Mouse (Mus musculus) heart, embryonic 11.5 days (tissue): ENCODE measurements around the gene Des. TPM values are rescaled to one million over a fixed set of nuclear protein-coding genes. Genes with fewer than 3 reads are reported as not detected.

Experiments
- ATAC-seq: fragments of 200-750 bp; cut with Nextera tagmentation; replicated peaks from 2 replicates; pipeline ENCODE4 v1.8.0; 2017; ENCODE audit warnings: moderate library complexity; ENCODE audit not compliant: insufficient number of reproducible peaks, low FRiP score, low TSS enrichment
- H3K27ac ChIP-seq: fragments of 300-500 bp; sonication (generic); 2 replicates; pipeline ENCODE4 v1.5.1; 2014; ENCODE audit warnings: mild to moderate bottlenecking, low read depth, low read length
- H3K27me3 ChIP-seq: fragments of 300-500 bp; sonication (generic); 2 replicates; pipeline ENCODE4 v1.6.1; 2014; ENCODE audit warnings: mild to moderate bottlenecking, low read length, mixed read lengths; ENCODE audit not compliant: control insufficient read depth, insufficient read depth
- H3K36me3 ChIP-seq: fragments of 300-500 bp; sonication (generic); 2 replicates; pipeline ENCODE4 v1.6.1; 2014; ENCODE audit warnings: mild to moderate bottlenecking, low read length, moderate library complexity, mixed read lengths; ENCODE audit not compliant: control insufficient read depth, insufficient read depth
- H3K4me1 ChIP-seq: fragments of 300-500 bp; sonication (generic); 2 replicates; pipeline ENCODE4 v1.6.1; 2014; ENCODE audit warnings: low read length; ENCODE audit not compliant: control insufficient read depth, insufficient read depth
- H3K4me2 ChIP-seq: fragments of 300-500 bp; sonication (generic); 2 replicates; pipeline ENCODE4 v1.6.1; 2014; ENCODE audit warnings: mild to moderate bottlenecking, moderate library complexity
- H3K4me3 ChIP-seq: fragments of 300-500 bp; sonication (generic); 2 replicates; pipeline ENCODE4 v1.5.1; 2014; ENCODE audit warnings: low read depth, low read length
- H3K9ac ChIP-seq: fragments of 300-500 bp; sonication (generic); 2 replicates; pipeline ENCODE4 v1.6.1; 2014; ENCODE audit warnings: mild to moderate bottlenecking, low read depth, low read length, moderate library complexity
- H3K9me3 ChIP-seq: fragments of 300-500 bp; sonication (generic); replicated peaks from 2 replicates; pipeline ENCODE4 v1.6.1; 2016; ENCODE audit warnings: low read length; ENCODE audit not compliant: control insufficient read depth
- WGBS: fragments of 180-500 bp; shearing (Covaris S2); extraction: QIAGEN DNeasy Blood & Tissue Kit; methylation state at CpG from one replicate; pipeline ENCODE4 v1.1.7; 2014; ENCODE audit not compliant: insufficient replicate concordance; 5-methylcytosine and 5-hydroxymethylcytosine counted together
- polyA plus RNA-seq: library from polyadenylated mRNA; unstranded; fragments of >200 nt; fragmentation: Nextera tagmentation; extraction: Ambion mirVana; gene quantifications from 2 replicates; pipeline ENCODE4 v1.2.1, GENCODE M21; 2014

The Des gene
- polyA plus RNA-seq, 1 experiment from 2014 or later, result 428 TPM

DNA sequence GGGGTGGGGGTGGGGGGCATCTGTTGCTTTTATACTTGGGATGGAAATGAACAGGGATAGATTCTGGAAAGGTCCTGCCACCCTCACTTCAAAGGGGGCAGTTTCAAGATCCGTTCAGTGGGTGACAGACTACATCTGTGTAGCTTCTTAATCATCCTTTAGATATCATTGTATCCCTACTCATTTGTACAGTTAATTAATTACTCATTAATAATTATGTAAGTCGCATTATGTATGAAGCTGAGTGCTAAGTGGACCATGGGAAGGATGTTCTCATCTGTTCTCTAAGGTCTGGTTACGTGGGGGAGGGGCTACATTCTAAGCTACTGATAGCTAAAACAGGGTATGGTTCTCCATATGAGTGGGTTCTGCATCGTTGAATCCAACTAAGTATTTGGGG lies 41.4 kb upstream of the Des start:
- no peaks in the 10 kb centered on the region for H3K27me3 ChIP-seq
- H3K4me1 ChIP-seq, result peaks cover 7% of the 10 kb centered on the region; the same call in 1 of the 2 replicates
- 88% methylated on average over 4 of the region's 4 CpGs for WGBS
- no peak overlapping the region for H3K9ac ChIP-seq
- no peak for ATAC-seq
- H3K27ac ChIP-seq, result no peak overlapping the region
- H3K4me3 ChIP-seq, result no peak overlapping the region
- no peaks in the 10 kb centered on the region for H3K9me3 ChIP-seq
- H3K36me3 ChIP-seq, result peaks cover 9% of the 10 kb centered on the region
- no peak overlapping the region for H3K4me2 ChIP-seq

DNA sequence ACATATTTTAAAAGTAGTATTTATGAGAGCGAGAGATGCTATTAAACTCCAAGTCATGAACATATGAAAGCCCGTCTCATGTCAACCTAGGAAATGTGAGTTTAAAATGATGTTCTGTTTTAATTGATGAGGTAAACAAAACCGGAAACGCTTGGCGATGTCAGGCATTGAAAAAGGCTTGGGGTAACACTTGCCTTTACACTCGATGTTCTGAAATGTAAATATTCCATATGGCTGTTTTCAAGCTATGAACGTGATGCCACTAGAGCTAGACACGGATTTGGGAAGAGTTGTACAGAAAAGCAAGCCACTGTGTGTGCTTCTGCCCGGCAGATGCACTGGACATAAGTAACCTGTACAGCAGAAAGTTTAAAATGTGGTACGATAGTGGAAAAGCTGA lies 41.0 kb upstream of the Des start:
- no peaks in the 10 kb centered on the region for H3K27me3 ChIP-seq
- no peak overlapping the region for H3K4me2 ChIP-seq
- 81% methylated on average over 10 of the region's 10 CpGs for WGBS
- H3K9ac ChIP-seq, result no peak overlapping the region
- H3K9me3 ChIP-seq, result no peaks in the 10 kb centered on the region
- peaks cover 7% of the 10 kb centered on the region; the same call in 1 of the 2 replicates for H3K4me1 ChIP-seq
- H3K27ac ChIP-seq, result no peak overlapping the region
- peaks cover 6% of the 10 kb centered on the region for H3K36me3 ChIP-seq
- ATAC-seq, result no peak
- H3K4me3 ChIP-seq, result no peak overlapping the region

DNA sequence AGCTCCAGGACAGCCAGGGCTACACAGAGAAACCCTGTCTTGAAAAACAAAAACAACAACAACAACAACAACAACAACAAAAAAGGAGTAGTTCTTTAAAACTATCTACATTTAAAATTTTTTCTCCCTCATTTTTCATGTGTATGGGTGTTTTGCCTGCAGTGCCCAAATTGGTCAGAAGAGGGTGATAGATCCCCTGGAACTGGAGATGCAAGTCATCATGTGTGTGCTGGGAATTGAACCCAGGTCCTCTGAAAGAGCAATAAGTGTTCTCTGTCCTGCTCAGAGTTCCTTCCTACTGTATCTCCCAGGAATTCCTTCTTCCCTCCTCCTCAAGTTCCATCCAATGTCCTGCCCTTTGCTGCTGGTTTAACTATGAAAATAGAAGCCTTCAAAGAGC lies 32.7 kb upstream of the Des start:
- Histone ChIP-seq H3K9ac (no peak overlapping the region), H3K27ac (no peak overlapping the region), H3K36me3 (no peaks in the 10 kb centered on the region), H3K4me2 (no peak overlapping the region), H3K27me3 (no peaks in the 10 kb centered on the region), H3K4me3 (no peak overlapping the region), H3K4me1 (no peaks in the 10 kb centered on the region), H3K9me3 (no peaks in the 10 kb centered on the region)
- no peak for ATAC-seq

DNA sequence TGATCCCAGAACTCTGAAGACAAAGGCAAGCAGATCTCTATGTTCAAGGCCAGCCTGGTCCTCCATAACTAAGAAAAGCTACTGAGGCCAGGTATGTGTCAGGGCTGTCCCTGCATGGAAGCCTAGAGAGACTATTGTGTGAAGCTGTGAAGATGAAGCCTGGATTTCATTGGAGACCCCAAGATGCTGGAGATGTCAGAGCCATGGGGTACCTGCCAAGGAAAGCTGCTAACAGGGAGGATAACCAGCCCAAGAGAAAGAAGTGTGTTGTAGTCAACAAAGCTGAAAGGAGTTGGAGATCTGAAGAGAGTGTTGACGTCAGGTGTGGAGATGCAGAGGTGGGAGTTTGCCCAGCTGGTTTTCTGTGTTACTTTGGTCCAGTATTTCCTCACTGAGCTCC lies 28.9 kb upstream of the Des start:
- Histone ChIP-seq H3K4me1 (no peaks in the 10 kb centered on the region), H3K4me2 (no peak overlapping the region), H3K27me3 (no peaks in the 10 kb centered on the region), H3K27ac (no peak overlapping the region), H3K36me3 (no peaks in the 10 kb centered on the region), H3K9ac (no peak overlapping the region), H3K9me3 (no peaks in the 10 kb centered on the region), H3K4me3 (no peak overlapping the region)
- WGBS, result 81% methylated on average over 1 of the region's 1 CpGs
- no peak for ATAC-seq

DNA sequence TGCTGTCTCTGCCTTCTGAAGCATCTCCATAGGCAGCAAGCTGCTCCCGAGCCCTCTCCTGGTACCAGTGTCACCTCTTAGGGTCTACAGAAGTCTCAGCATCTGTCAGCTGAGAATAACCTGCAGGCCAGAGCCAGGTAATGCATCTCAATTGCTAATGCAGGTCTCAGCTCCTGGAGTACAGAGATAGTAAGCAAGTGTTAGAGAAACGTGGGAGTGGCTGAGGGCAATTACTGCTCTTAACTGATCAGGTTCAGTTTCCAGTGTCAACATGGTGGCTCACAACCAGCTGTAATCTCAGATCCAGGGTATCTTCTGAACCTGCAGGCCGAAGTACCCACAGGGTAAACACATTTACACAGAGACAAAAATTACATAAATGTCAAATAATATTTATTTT lies 23.7 kb upstream of the Des start:
- peaks cover 6% of the 10 kb centered on the region; the same call in 1 of the 2 replicates for H3K4me1 ChIP-seq
- no peak for ATAC-seq
- no peaks in the 10 kb centered on the region for H3K9me3 ChIP-seq
- H3K4me3 ChIP-seq, result no peak overlapping the region
- 55% methylated on average over 3 of the region's 3 CpGs for WGBS
- H3K36me3 ChIP-seq, result no peaks in the 10 kb centered on the region
- H3K27ac ChIP-seq, result no peak overlapping the region
- H3K4me2 ChIP-seq, result no peak overlapping the region
- H3K9ac ChIP-seq, result no peak overlapping the region
- 0 out of 2 replicates have a peak, but pooled peaks cover 3% of the 10 kb centered on the region for H3K27me3 ChIP-seq

DNA sequence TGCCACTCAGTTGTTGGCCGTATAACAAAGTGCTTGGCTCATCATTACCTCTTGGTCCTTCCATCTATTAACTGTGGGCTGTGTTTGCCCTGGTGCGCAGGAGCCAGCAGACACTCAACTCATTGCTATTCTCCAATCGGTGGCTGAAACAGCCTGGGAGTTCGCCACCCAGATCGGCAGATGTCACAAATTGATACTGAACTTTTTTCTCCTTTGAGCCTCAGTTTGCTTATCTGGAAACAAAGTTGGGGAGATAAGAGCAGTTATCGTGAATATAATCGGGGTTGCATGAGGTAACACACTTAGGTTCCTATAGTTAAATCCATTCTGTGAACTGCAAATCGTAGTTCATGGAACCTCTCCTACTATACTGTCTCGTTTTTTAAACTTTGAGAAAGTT lies 23.0 kb upstream of the Des start:
- no peak overlapping the region for H3K4me3 ChIP-seq
- peaks cover 4% of the 10 kb centered on the region; the same call in 1 of the 2 replicates for H3K27me3 ChIP-seq
- peaks cover 6% of the 10 kb centered on the region; the same call in 1 of the 2 replicates for H3K4me1 ChIP-seq
- no peak overlapping the region for H3K4me2 ChIP-seq
- H3K9ac ChIP-seq, result no peak overlapping the region
- no peaks in the 10 kb centered on the region for H3K36me3 ChIP-seq
- 65% methylated on average over 9 of the region's 9 CpGs for WGBS
- H3K27ac ChIP-seq, result no peak overlapping the region
- no peak for ATAC-seq
- no peaks in the 10 kb centered on the region for H3K9me3 ChIP-seq

DNA sequence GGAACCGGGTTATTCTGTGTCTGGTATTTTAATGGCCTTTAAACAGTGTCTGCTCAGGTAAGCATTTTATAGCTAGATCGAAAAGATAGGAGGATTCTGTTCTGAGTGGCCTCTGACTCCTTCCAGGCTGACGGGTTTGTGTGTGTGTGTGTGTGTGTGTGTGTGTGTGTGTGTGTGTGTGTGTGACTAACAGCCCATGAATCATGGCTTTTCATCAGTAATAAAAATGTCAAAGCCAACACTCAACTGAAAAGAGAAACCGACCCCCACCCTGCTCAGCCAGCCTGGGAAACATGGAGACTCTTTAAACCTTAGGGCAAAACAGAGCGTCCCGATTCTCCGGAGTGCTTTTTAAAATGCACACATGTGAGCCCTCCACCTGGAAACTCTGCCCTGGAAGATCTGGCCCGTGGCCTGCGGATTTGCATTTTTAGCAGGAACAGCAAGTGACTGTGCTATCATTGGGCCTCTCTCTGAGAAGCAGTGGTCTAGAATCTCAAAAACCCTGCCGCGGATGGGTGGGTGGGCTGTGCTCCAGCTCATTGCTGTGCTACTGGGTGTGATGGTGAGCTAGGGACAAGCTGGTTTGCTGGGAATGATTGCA lies 21.9 kb upstream of the Des start:
- WGBS, result 40% methylated on average over 11 of the region's 11 CpGs
- Histone ChIP-seq H3K4me1 (peaks cover 6% of the 10 kb centered on the region; the same call in 1 of the 2 replicates), H3K36me3 (no peaks in the 10 kb centered on the region), H3K27me3 (peaks cover 6% of the 10 kb centered on the region; the same call in 1 of the 2 replicates), H3K27ac (no peak overlapping the region), H3K4me3 (no peak overlapping the region), H3K9ac (no peak overlapping the region), H3K9me3 (no peaks in the 10 kb centered on the region), H3K4me2 (no peak overlapping the region)
- no peak for ATAC-seq

DNA sequence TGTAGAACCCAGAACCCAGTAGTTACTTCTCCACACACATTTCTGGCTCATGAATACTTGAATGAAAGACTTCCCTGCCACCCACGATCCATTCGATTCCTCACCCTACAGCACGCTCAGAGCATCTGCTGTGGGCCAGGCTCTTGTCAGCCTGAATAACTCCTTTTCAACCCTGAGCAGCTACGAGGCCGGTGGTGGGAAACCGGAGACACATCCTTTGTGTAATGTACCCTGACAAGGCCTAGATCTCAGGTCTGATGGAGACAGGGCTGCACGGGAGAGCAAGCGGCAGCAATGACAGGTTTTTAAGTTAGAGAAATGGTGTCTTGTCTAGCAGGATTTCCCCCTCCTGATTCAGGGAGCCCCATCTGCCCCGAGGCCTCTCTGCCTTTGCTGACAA lies 20.8 kb upstream of the Des start:
- 52% methylated on average over 9 of the region's 9 CpGs for WGBS
- H3K27ac ChIP-seq, result no peak overlapping the region
- no peak overlapping the region for H3K4me2 ChIP-seq
- peaks cover 6% of the 10 kb centered on the region; the same call in 1 of the 2 replicates for H3K27me3 ChIP-seq
- H3K4me1 ChIP-seq, result peaks cover 16% of the 10 kb centered on the region
- H3K4me3 ChIP-seq, result no peak overlapping the region
- no peak for ATAC-seq
- H3K36me3 ChIP-seq, result no peaks in the 10 kb centered on the region
- H3K9ac ChIP-seq, result no peak overlapping the region
- H3K9me3 ChIP-seq, result no peaks in the 10 kb centered on the region

DNA sequence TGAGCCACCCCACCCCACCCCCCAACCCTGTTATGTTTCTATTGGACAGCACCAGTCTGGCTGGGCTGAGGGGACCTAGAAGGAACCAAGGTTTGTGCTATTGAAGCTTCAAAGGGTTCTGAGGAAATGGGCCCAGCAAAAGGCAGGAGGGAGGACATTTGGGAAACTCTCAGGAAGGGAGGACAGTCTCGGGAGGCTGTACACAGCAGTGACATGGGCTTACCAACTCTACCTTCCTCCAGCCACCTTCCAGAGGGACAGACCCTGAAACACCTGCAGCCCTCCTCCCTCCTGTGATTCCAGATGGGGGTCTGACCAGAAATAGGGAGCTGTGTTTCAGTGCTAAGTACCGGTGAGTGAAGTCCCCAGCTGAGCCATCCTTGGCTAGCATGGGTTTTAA lies 19.6 kb upstream of the Des start:
- Histone ChIP-seq H3K4me3 (no peak overlapping the region), H3K4me1 (peaks cover 28% of the 10 kb centered on the region), H3K4me2 (no peak overlapping the region), H3K9me3 (no peaks in the 10 kb centered on the region), H3K27me3 (peaks cover 6% of the 10 kb centered on the region; the same call in 1 of the 2 replicates), H3K9ac (no peak overlapping the region), H3K36me3 (no peaks in the 10 kb centered on the region), H3K27ac (no peak overlapping the region)
- 52% methylated on average over 2 of the region's 2 CpGs for WGBS
- no peak for ATAC-seq
